ENCODE assay signal across 9 mouse cellular contexts in genomic region chr2:94290483-94290882, GRCm38 (mm10).
DNase-seq lines count a peak whose midpoint lies in the region; ATAC-seq and TF ChIP-seq lines count a peak whose summit lies in the region.
"Had no signal": no experiment of that assay in that cellular context is flagged by ENCODE, and none has a peak within 500 bp of the region (broad histone marks: within the 10 kb centered on the region; RNA-seq: fewer than 3 reads in every experiment).

No protein-coding gene starts in this region.

- TF ChIP-seq POLR2A in liver, adult 2 months (IDR thresholded peaks at IDR 0.05; ENCODE audit: extremely low read depth, insufficient read depth, low read length), result no peak

- H3K9ac ChIP-seq in kidney, embryonic 14.5 days (ENCODE audit: low read depth, low read length), result no peak overlapping the region
- no peak overlapping the region for H3K9ac ChIP-seq in liver, adult 2 months (ENCODE audit: low read depth, low read length)
- H3K9ac ChIP-seq in neural tube, embryonic 12.5 days, result no peak overlapping the region
- H3K9ac ChIP-seq: embryonic facial prominence, embryonic 13.5 days had no signal

- peaks cover 32% of the 10 kb centered on the region for H3K4me1 ChIP-seq in embryonic facial prominence, embryonic 10.5 days
- no peaks in the 10 kb centered on the region for H3K4me1 ChIP-seq in kidney, embryonic 14.5 days (ENCODE audit: control insufficient read depth, insufficient read depth, low read length)
- no peaks in the 10 kb centered on the region for H3K4me1 ChIP-seq in liver, adult 2 months (ENCODE audit: control insufficient read depth, insufficient read depth, low read length)
- peaks cover 20% of the 10 kb centered on the region for H3K4me1 ChIP-seq in neural tube, embryonic 12.5 days

- H3K79me2 ChIP-seq in C2C12 (ENCODE audit: control insufficient read depth, insufficient read depth), result no peaks in the 10 kb centered on the region
- H3K79me2 ChIP-seq in liver, adult 2 months (ENCODE audit: control insufficient read depth, insufficient read depth, low read length), result no peaks in the 10 kb centered on the region

- peak; percentile 43; the same call in 1 of the 2 replicates for ATAC-seq in kidney, embryonic 14.5 days (ENCODE audit: low FRiP score, low TSS enrichment)
- ATAC-seq in neural tube, embryonic 12.5 days (ENCODE audit: low FRiP score, low read depth), result peak; percentile 49

- DNase-seq in adrenal gland, postnatal 25 days, result peak; percentile 70
- DNase-seq in embryonic facial prominence, embryonic 10.5 days (ENCODE audit: low spot score), result peak; percentile 74
- DNase-seq in heart, adult 9 months (ENCODE audit: low spot score in 2 of 2), result peak; percentile 45 to 56
- peak; percentile 22 for DNase-seq in liver, adult 2 months (ENCODE audit: extremely low read depth, low read depth, low spot score)
- peak; percentile 32 for DNase-seq in testis, postnatal 14 days (ENCODE audit: low spot score)

- no peak overlapping the region for H3K27ac ChIP-seq in embryonic facial prominence, embryonic 10.5 days (replicated peaks)
- H3K27ac ChIP-seq in kidney, embryonic 14.5 days (ENCODE audit: low read depth, low read length), result no peak overlapping the region
- no peak overlapping the region for H3K27ac ChIP-seq in liver, adult 2 months (replicated peaks; ENCODE audit: insufficient read depth, low read depth, low read length)
- H3K27ac ChIP-seq in neural tube, embryonic 12.5 days, result no peak overlapping the region
- H3K27ac ChIP-seq: embryonic facial prominence, embryonic 13.5 days had no signal

- WGBS in embryonic facial prominence, embryonic 10.5 days, result 4% methylated on average over 5 of the region's 5 CpGs
- WGBS in kidney, embryonic 14.5 days, result 5% methylated on average over 5 of the region's 5 CpGs
- 3% methylated on average over 5 of the region's 5 CpGs for WGBS in liver, adult 2 months
- 1% methylated on average over 5 of the region's 5 CpGs for WGBS in neural tube, embryonic 12.5 days

- H3K79me3 ChIP-seq in C2C12 (ENCODE audit: low read depth), result no peaks in the 10 kb centered on the region

- no peaks in the 10 kb centered on the region for H3K36me3 ChIP-seq in C2C12 (ENCODE audit: control insufficient read depth, insufficient read depth)
- H3K36me3 ChIP-seq in embryonic facial prominence, embryonic 10.5 days (replicated peaks), result no peaks in the 10 kb centered on the region
- H3K36me3 ChIP-seq in kidney, embryonic 14.5 days (ENCODE audit: control insufficient read depth, insufficient read depth, low read length), result no peaks in the 10 kb centered on the region
- no peaks in the 10 kb centered on the region for H3K36me3 ChIP-seq in liver, adult 2 months (ENCODE audit: control insufficient read depth, insufficient read depth, low read length)
- H3K36me3 ChIP-seq in neural tube, embryonic 12.5 days, result no peaks in the 10 kb centered on the region
- H3K36me3 ChIP-seq: embryonic facial prominence, embryonic 13.5 days had no signal

- peak; percentile 73 for TF ChIP-seq CTCF in C2C12 (IDR thresholded peaks at IDR 0.05; ENCODE audit: control insufficient read depth, insufficient read depth, insufficient read length)
- TF ChIP-seq CTCF in liver, adult 2 months (IDR thresholded peaks at IDR 0.05; ENCODE audit: low read depth, low read length), result peak; percentile 89

- no peak overlapping the region for H3ac ChIP-seq in C2C12 (ENCODE audit: control insufficient read depth, insufficient read length, low read depth)

- no peak overlapping the region for H3K4me2 ChIP-seq in kidney, embryonic 14.5 days (replicated peaks; ENCODE audit: low read depth, low read length)
- H3K4me2 ChIP-seq in neural tube, embryonic 12.5 days (replicated peaks), result no peak overlapping the region
- H3K4me2 ChIP-seq: embryonic facial prominence, embryonic 13.5 days had no signal

- no peaks in the 10 kb centered on the region for H3K9me3 ChIP-seq in embryonic facial prominence, embryonic 10.5 days
- no peaks in the 10 kb centered on the region for H3K9me3 ChIP-seq in kidney, embryonic 14.5 days (ENCODE audit: control insufficient read depth, low read length)
- H3K9me3 ChIP-seq in neural tube, embryonic 12.5 days, result no peaks in the 10 kb centered on the region
- H3K9me3 ChIP-seq: embryonic facial prominence, embryonic 13.5 days had no signal

- H3K4me3 ChIP-seq in C2C12 (ENCODE audit: insufficient read depth, poor library complexity, severe bottlenecking), result no peak overlapping the region
- no peak overlapping the region for H3K4me3 ChIP-seq in embryonic facial prominence, embryonic 10.5 days
- H3K4me3 ChIP-seq in kidney, embryonic 14.5 days (ENCODE audit: low read length), result no peak overlapping the region
- H3K4me3 ChIP-seq in liver, adult 2 months (ENCODE audit: insufficient read depth, low read depth, low read length), result no peak overlapping the region
- no peak overlapping the region for H3K4me3 ChIP-seq in neural tube, embryonic 12.5 days
- H3K4me3 ChIP-seq: embryonic facial prominence, embryonic 13.5 days had no signal

- H3K27me3 ChIP-seq in C2C12 (ENCODE audit: control insufficient read depth, insufficient read depth, insufficient read length), result no peaks in the 10 kb centered on the region
- H3K27me3 ChIP-seq in embryonic facial prominence, embryonic 10.5 days (replicated peaks; ENCODE audit: low read depth, poor library complexity, severe bottlenecking), result 0 out of 2 replicates have a peak, but pooled peaks cover 12% of the 10 kb centered on the region
- no peaks in the 10 kb centered on the region for H3K27me3 ChIP-seq in kidney, embryonic 14.5 days (ENCODE audit: control insufficient read depth, insufficient read depth, low read length)
- H3K27me3 ChIP-seq in liver, adult 2 months (ENCODE audit: control insufficient read depth, insufficient read depth, low read length), result no peaks in the 10 kb centered on the region
- H3K27me3 ChIP-seq in neural tube, embryonic 12.5 days (replicated peaks), result no peaks in the 10 kb centered on the region

TF ChIP-seq in C2C12, 6 proteins besides CTCF, POLR2A, EP300 and RAD21:
- TF ChIP-seq USF1 (IDR thresholded peaks at IDR 0.05; ENCODE audit: low read depth) (no peak), CEBPB (IDR thresholded peaks at IDR 0.05; ENCODE audit: low read depth) (no peak), MYOG (IDR thresholded peaks at IDR 0.05; ENCODE audit: control insufficient read depth, extremely low read depth, insufficient read length) (no peak), MAX (IDR thresholded peaks at IDR 0.05) (peak; percentile 44), MYOD1 (IDR thresholded peaks at IDR 0.05; ENCODE audit: control insufficient read depth, insufficient read length, low read depth) (no peak), FOSL1 (IDR thresholded peaks at IDR 0.05; ENCODE audit: insufficient read depth, low read length, poor library complexity, severe bottlenecking) (no peak)

Comparison
In these comparisons a context has a peak if more than half of its experiments do, and no peak if none do; other contexts are left out.
1. DNase-seq: peak in every context shown above with its lines; median percentile 74 in embryonic facial prominence, embryonic 10.5 days; 70 in adrenal gland, postnatal 25 days; 50 in heart, adult 9 months; 32 in testis, postnatal 14 days; 22 in liver, adult 2 months.